Mouse (Mus musculus): ENCODE results near the gene Rab3d. TPM values are rescaled to one million over a fixed set of nuclear protein-coding genes. Genes with fewer than 3 reads are reported as not detected.

The Rab3d gene
- polyA plus RNA-seq, 1 experiment: 27.1 TPM

GRCm38 (mm10) chr9:21932006-21932405 is 14.0 kb upstream of the Rab3d start:
- TF ChIP-seq POLR2A (IDR thresholded peaks at IDR 0.05; ENCODE audit: low read depth, low read length): no peak
- TF ChIP-seq CTCF (conservative IDR thresholded peaks at IDR 0.05; ENCODE audit: insufficient read depth, insufficient read length, low read depth, low read length): no peak
- DNase-seq: no peak
- Histone ChIP-seq H3K27ac (ENCODE audit: insufficient read depth, low read depth, low read length) (no peak overlapping the region), H3K27me3 (replicated peaks; ENCODE audit: control insufficient read depth, insufficient read depth, low read length) (no peaks in the 10 kb centered on the region), H3K36me3 (ENCODE audit: control insufficient read depth, insufficient read depth, low read length) (no peaks in the 10 kb centered on the region), H3K4me3 (ENCODE audit: insufficient read depth, low read depth, low read length) (no peak overlapping the region), H3K4me1 (ENCODE audit: control insufficient read depth, insufficient read depth, low read length) (peaks cover 3% of the 10 kb centered on the region; the same call in 1 of the 2 replicates)
- WGBS: 62% methylated on average over 2 of the region's 2 CpGs

GRCm38 (mm10) chr9:21929208-21929607 is 11.2 kb upstream of the Rab3d start:
- Histone ChIP-seq H3K4me1 (ENCODE audit: control insufficient read depth, insufficient read depth, low read length) (no peaks in the 10 kb centered on the region; the same call in 1 of the 2 replicates), H3K36me3 (ENCODE audit: control insufficient read depth, insufficient read depth, low read length) (no peaks in the 10 kb centered on the region), H3K27me3 (replicated peaks; ENCODE audit: control insufficient read depth, insufficient read depth, low read length) (no peaks in the 10 kb centered on the region), H3K4me3 (ENCODE audit: insufficient read depth, low read depth, low read length) (no peak overlapping the region), H3K27ac (ENCODE audit: insufficient read depth, low read depth, low read length) (no peak overlapping the region)
- WGBS: 81% methylated on average over 3 of the region's 3 CpGs
- TF ChIP-seq POLR2A (IDR thresholded peaks at IDR 0.05; ENCODE audit: low read depth, low read length) (no peak), CTCF (conservative IDR thresholded peaks at IDR 0.05; ENCODE audit: insufficient read depth, insufficient read length, low read depth, low read length) (no peak)
- DNase-seq: no peak

- Histone ChIP-seq H3K36me3 (ENCODE audit: control insufficient read depth, insufficient read depth, low read length) (no peaks in the 10 kb centered on the region), H3K27ac (ENCODE audit: insufficient read depth, low read depth, low read length) (peak within 1 kb of the TSS; percentile 52), H3K27me3 (replicated peaks; ENCODE audit: control insufficient read depth, insufficient read depth, low read length) (no peaks in the 10 kb centered on the region), H3K4me3 (ENCODE audit: insufficient read depth, low read depth, low read length) (peak within 1 kb of the TSS; percentile 41), H3K4me1 (ENCODE audit: control insufficient read depth, insufficient read depth, low read length) (peaks cover 4% of the 10 kb centered on the region; the same call in 1 of the 2 replicates)
- WGBS: under 1% methylated on average over 28 of the region's 28 CpGs
- peak; percentile 98 for DNase-seq
- TF ChIP-seq CTCF (conservative IDR thresholded peaks at IDR 0.05; ENCODE audit: insufficient read depth, insufficient read length, low read depth, low read length) (no peak), POLR2A (IDR thresholded peaks at IDR 0.05; ENCODE audit: low read depth, low read length) (peak; percentile 82)
These were observed 9.3 kb upstream of the Rab3d start, which contains the start of the genes Ccdc159 and Tmem205 for GRCm38 (mm10) chr9:21927208-21927753. Ccdc159 (plus strand) TSS chr9:21927471. Tmem205 (minus strand) TSS chr9:21927556.

GRCm38 (mm10) chr9:21926784-21927183 is 8.8 kb upstream of the Rab3d start:
- H3K4me3 ChIP-seq (ENCODE audit: insufficient read depth, low read depth, low read length): peak overlapping the region; percentile 41
- H3K27me3 ChIP-seq (replicated peaks; ENCODE audit: control insufficient read depth, insufficient read depth, low read length): no peaks in the 10 kb centered on the region
- TF ChIP-seq POLR2A (IDR thresholded peaks at IDR 0.05; ENCODE audit: low read depth, low read length): no peak
- TF ChIP-seq CTCF (conservative IDR thresholded peaks at IDR 0.05; ENCODE audit: insufficient read depth, insufficient read length, low read depth, low read length): no peak
- peaks cover 4% of the 10 kb centered on the region; the same call in 1 of the 2 replicates for H3K4me1 ChIP-seq (ENCODE audit: control insufficient read depth, insufficient read depth, low read length)
- no peaks in the 10 kb centered on the region for H3K36me3 ChIP-seq (ENCODE audit: control insufficient read depth, insufficient read depth, low read length)
- peak; percentile 34 for DNase-seq
- peak overlapping the region; percentile 24 for H3K27ac ChIP-seq (ENCODE audit: insufficient read depth, low read depth, low read length)
- 1% methylated on average over 6 of the region's 6 CpGs for whole genome bisulfite sequencing

GRCm38 (mm10) chr9:21926155-21926554 is 8.2 kb upstream of the Rab3d start:
- peaks cover 4% of the 10 kb centered on the region; the same call in 1 of the 2 replicates for H3K4me1 ChIP-seq (ENCODE audit: control insufficient read depth, insufficient read depth, low read length)
- no peaks in the 10 kb centered on the region for H3K36me3 ChIP-seq (ENCODE audit: control insufficient read depth, insufficient read depth, low read length)
- 52% methylated on average over 6 of the region's 6 CpGs for WGBS
- no peaks in the 10 kb centered on the region for H3K27me3 ChIP-seq (replicated peaks; ENCODE audit: control insufficient read depth, insufficient read depth, low read length)
- peak; percentile 71 for DNase-seq
- TF ChIP-seq POLR2A (IDR thresholded peaks at IDR 0.05; ENCODE audit: low read depth, low read length) (no peak), CTCF (conservative IDR thresholded peaks at IDR 0.05; ENCODE audit: insufficient read depth, insufficient read length, low read depth, low read length) (no peak)
- peak overlapping the region; percentile 21 for H3K4me3 ChIP-seq (ENCODE audit: insufficient read depth, low read depth, low read length)
- H3K27ac ChIP-seq (ENCODE audit: insufficient read depth, low read depth, low read length): peak overlapping the region; percentile 52

GRCm38 (mm10) chr9:21925506-21925905 is 7.5 kb upstream of the Rab3d start:
- peaks cover 4% of the 10 kb centered on the region; the same call in 1 of the 2 replicates for H3K4me1 ChIP-seq (ENCODE audit: control insufficient read depth, insufficient read depth, low read length)
- no peak overlapping the region for H3K4me3 ChIP-seq (ENCODE audit: insufficient read depth, low read depth, low read length)
- no peaks in the 10 kb centered on the region for H3K27me3 ChIP-seq (replicated peaks; ENCODE audit: control insufficient read depth, insufficient read depth, low read length)
- WGBS: 100% methylated on average over 1 of the region's 1 CpGs
- DNase-seq: no peak
- TF ChIP-seq POLR2A (IDR thresholded peaks at IDR 0.05; ENCODE audit: low read depth, low read length) (no peak), CTCF (conservative IDR thresholded peaks at IDR 0.05; ENCODE audit: insufficient read depth, insufficient read length, low read depth, low read length) (no peak)
- H3K36me3 ChIP-seq (ENCODE audit: control insufficient read depth, insufficient read depth, low read length): no peaks in the 10 kb centered on the region
- H3K27ac ChIP-seq (ENCODE audit: insufficient read depth, low read depth, low read length): no peak overlapping the region

- H3K4me3 ChIP-seq (ENCODE audit: insufficient read depth, low read depth, low read length): no peak overlapping the region
- TF ChIP-seq CTCF (conservative IDR thresholded peaks at IDR 0.05; ENCODE audit: insufficient read depth, insufficient read length, low read depth, low read length) (no peak), POLR2A (IDR thresholded peaks at IDR 0.05; ENCODE audit: low read depth, low read length) (no peak)
- 94% methylated on average over 3 of the region's 3 CpGs for WGBS
- H3K4me1 ChIP-seq (ENCODE audit: control insufficient read depth, insufficient read depth, low read length): peaks cover 4% of the 10 kb centered on the region; the same call in 1 of the 2 replicates
- DNase-seq: no peak
- H3K27ac ChIP-seq (ENCODE audit: insufficient read depth, low read depth, low read length): no peak overlapping the region
- no peaks in the 10 kb centered on the region for H3K27me3 ChIP-seq (replicated peaks; ENCODE audit: control insufficient read depth, insufficient read depth, low read length)
- H3K36me3 ChIP-seq (ENCODE audit: control insufficient read depth, insufficient read depth, low read length): no peaks in the 10 kb centered on the region
These were observed 7.0 kb upstream of the Rab3d start for GRCm38 (mm10) chr9:21925034-21925433.
